Mouse (Mus musculus): ENCODE results near the gene Gm33815.
"Not testable (repeated sequence)": the region's sequence is repeated elsewhere in the genome, so short reads cannot be mapped to it uniquely, and the experiment has no call there.

Gene Gm33815

GRCm38 (mm10) chrY:69320832-69321231, at the start of gene Gm33815:
Gene Gm33815, plus strand, starts transcription at chrY:69321132.
- not testable (repeated sequence) for DNase-seq (ENCODE audit: low read depth, low spot score)
